Mouse (Mus musculus) retina, embryonic 14.5 days (tissue): ENCODE data around the gene Pced1b.
A peak's percentile ranks its signal among the peaks of the same experiment; 100 is the strongest.

Experiments used
- DNase-seq: peaks from one replicate; pipeline ENCODE4 v3.0.0-alpha.2; 2015; ENCODE audit warnings: low spot score

Pced1b gene

DNA sequence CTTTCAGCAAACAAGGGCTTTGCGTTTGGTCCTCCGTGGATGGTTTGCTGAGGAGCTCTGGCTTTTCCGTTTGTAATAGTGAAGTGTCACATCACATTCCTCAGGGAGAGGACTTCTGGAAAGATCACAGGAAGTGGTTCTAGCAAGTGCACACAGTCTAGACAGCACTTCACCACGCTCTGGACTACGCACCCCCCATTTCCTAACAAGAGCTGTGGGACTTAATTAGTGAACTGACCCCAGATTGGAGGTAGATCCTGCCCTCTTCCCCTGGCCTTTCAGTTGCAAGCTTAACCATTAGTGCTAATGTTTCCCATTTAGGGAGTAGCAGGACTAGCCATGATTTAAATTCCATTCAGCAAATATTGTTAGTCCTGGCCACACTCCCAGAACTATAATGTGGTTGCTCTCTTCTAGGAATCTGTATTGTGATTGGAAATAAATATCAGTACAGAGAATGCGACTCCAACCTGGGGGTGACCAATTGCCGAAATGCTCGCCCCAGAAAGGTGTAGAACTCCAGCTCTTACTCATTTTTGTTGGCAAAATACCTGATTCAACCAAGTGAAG lies 10.4 kb downstream of the Pced1b start:
- no peak for DNase-seq

DNA sequence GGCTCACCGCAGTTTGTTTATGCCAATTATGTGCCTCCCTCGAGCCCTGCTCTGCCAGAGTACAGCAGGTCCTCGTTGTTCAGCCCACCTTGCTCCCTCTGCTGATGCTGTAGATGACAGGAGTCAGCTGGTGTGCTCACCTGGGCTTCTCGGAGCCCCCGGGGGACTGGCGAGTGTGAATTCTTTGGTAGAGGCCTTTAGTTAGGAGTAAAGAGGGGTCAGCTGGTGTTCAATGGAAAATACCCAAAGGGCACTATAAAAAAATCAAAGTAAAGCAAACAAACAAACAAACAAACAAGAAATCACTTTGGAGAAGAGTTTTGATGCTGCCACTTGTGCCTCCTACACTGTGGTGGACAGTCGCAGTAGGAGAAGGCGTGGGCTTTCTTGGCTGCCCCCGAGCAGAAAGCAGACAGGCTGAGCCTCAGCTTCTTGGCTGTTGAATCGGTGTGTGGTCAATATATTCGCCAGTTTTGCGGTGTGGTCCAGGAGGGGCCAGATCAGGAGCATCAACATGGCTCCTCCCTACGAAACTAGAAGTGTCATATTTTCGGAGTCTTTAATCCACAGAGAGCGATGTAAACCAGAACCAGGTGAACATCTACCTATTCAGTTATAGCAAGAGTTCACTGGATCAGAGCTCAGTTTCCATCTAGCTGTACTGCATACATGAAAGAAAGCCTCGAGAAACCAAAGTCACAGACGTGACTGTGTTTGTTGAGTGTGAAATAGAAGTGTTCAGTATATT lies 11.8 kb downstream of the Pced1b start:
- no peak for DNase-seq

DNA sequence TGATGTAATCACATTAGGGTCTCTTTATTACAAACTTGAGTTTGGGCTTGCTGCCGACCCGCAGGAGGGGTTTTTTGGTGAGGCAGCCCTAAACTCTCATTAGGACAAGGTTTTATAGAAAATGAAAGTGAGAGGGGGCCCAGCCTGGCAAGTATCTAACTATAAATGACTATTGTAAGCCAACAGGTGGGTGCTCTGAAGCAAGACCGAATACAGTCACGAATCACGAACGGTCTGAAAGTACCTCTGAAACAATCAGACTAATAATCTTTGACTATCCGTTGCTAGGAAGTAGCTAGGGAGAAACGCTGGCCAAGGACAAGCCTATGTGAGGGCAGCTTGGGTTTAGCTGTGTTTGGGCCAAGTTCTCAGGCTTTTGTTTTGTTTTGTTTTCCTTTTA lies 12.4 kb downstream of the Pced1b start:
- DNase-seq = no peak

DNA sequence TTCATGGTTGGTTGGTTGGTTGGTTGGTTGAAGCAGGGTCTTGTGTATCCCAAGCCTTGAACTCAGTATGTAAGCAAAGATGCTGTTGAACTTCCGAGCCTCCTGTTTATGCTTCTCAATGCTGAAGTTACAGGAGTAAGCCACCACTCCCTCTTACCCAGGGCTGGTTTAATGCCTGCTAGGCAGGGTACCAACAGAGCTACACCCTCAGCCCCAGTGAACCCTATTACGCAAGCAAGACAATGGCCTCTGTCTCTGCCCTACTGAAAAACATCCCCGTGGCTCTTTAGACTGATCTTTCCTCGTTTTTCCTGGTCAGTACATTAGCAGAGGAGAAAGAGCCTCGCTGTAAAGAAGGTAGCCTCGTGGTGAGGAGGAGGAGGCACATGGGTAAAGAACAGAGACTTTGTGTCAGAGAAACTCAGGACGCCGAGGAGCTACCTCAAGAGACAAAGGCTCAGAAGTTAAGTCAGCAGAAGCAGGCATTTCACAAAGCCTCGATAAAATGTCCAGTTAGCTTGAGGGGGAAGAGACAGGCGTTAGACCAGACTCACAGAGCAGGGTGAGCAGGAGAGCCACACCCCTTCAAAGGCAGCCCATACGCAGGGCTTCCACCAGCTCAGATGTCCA lies 13.2 kb downstream of the Pced1b start:
- DNase-seq = no peak

DNA sequence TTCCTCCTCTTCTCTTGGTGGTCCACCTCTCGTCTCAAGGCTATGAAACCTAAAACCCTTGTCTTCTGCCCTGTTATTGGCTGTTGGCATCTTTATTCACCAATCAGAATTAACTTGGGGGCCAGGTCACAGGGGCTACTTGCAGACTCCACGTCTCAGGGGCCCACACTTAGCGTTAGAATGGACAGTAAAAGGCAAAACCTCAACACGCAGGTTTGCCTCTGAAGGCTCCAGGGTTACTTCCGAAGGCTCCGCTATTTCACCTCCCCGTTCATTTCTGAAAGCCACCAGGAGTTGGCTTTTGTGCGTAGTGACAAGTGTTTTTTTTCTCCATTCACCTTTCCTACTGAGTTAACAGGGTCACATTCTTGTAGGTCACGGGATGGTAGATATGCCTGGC lies 15.3 kb downstream of the Pced1b start:
- DNase-seq = no peak

DNA sequence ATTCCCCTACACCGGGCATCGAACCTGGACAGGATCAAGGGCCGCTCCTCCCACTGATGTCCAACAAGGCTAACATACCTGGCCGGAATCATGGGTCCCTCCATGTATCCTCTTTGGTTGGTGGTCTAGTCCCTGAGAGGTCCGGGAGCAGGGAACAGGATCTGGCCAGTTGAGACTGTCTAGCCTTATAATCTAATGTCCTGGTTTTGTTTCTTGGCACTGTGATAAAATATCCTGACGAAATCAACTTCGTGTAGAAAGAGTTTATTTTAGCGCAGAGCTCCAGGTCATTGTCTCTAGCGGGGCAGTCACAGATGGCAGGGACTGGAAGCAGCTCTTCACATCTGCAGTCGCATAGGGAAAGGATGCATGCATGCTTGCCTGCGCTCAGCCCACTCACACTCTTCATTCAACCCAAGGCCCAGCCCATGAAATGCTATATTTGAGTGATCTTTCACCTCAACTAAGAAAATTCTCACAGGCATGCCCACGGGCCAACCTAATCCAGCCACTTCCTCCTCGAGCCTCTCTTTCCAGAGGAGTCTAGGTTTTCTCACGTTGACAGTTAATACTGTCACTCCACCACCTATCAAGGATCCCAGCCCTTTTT lies 19.4 kb downstream of the Pced1b start:
- DNase-seq = no peak

DNA sequence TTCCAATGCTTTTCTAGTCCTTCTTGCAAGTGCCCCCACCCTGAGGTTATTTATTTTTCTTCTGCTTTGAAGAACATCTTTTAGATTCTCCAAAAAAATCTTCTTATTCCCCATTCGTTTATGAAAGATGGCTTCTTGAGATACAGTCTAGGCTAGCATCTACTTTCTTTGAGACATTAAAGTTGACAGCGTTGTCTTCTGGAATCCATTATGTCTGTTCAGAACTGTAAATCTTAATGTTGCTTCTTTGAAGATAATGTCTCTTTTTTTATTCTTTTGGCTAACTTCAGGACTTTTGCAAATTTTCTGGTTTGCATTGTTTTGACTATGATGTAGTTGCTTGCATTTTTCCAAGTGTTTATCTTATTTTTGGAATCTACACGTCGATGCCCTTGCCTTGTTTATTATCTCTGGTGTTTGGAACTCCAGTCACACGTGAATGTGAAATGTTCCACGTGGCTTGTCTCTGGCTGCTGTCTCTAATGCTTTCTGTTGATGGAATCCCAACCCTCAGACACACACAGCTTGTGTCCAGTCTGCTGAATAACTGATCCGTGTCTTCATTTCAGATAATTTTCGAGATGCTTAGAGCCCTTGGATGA lies 20.3 kb downstream of the Pced1b start:
- DNase-seq = no peak

DNA sequence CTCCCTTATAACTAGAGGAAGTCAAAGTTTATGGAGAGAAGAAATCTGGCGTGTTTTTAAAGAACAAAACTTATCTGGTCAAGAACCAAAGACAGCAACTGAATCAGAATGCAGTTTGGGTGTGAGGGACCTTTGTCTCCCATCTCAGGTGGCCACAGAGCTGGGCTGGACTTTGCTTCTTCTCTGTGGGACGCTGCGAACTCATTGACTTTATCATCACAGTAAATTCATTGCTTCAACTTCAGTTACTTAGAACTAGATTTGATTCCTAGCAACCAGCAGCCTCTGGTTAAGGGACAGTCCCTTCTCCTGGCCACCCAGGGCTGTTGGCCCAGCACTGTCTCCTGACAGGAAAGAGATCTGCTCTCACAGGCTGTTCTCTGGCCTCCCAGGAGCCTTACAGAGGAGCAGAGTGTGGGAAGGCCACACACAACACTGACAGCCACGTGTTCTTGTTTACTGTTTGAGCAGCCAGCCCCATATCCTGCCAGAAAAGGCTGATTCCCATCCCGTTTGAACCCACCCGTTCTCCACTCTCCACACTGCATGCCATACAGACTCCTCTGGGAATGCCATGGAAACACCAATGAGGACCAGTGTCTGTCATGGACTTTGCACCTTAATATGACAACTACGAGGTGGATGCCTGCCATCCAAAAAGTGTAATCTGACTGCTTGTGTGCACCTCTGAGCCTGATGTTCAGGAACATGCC lies 25.2 kb downstream of the Pced1b start:
- DNase-seq = no peak

DNA sequence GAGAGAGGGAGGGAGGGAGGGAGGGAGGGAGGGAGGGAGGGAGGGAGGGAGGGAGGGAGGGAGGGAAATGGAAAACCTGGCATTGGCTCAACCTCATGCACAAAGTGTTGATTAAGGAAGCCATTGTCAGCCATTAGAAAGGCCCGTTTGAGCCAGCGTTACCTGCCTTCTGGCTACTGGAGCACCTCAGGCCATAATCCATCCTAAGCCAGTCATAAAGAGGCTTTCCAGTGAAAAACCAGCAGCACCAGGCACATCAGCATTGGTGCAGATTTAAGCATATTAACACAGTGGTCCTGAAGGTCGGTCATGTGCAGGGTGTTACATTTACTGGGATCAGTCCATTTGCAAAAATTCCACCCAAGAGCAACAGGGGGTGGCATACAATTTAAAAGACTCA lies 25.9 kb downstream of the Pced1b start:
- no peak for DNase-seq

DNA sequence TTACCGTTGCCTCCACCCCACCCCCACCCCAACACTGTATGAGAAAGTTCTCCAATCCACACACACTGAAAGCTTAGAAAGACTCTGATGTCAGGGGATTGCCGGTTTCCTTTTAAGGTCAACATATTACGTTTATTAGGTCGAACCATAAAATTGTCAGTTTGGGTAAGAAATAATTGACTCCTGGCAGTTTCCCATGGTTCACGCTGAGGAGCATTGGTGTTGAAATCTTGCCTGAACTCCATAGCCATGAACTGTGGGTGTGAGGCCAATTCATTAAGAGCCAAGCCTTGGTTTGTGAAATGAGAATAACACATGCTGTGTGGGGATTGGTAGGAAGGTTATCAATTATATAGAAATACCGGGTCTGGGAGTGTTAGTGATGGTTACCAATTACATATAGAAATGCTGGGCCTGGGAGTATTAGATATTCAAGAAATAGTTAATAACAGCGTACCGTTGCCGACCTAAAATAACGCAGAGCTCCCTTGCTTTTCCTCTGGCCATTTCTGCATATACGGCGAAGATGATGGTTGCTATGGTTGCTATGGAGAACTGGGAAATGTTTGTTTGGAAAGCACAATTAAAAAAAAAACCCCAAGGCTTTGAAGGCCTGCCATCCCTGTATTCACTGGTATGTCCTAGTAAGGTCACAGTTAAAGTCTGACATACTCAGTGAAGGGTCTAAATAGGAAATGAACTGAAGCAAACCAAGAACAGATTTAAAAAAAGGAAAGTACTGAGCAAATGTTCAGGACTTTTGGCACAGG lies 28.9 kb downstream of the Pced1b start:
- no peak for DNase-seq

DNA sequence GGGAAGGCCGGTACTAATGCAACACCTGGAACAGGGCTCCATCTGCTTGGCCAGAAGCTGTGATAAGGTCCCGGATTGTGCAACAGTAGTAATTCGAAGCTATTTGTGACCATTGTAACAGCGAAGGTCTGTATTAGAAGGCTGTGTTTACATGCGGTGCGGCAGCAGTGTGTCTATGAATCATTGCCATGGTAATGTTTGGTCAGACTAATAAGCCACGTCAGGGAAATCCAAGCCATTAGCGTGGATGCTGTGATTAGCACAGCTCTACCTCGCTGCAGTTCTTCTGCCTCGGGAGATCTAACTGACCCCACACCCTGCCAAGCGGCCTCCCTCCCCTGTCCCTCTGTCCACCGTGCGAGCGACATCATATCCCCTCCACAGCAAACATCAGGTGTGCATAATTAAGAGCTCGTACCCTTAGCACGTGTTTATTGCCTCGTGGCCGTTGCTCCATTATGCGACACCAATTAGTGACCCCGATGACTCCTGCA lies 29.8 kb downstream of the Pced1b start:
- DNase-seq = peak; percentile 48

DNA sequence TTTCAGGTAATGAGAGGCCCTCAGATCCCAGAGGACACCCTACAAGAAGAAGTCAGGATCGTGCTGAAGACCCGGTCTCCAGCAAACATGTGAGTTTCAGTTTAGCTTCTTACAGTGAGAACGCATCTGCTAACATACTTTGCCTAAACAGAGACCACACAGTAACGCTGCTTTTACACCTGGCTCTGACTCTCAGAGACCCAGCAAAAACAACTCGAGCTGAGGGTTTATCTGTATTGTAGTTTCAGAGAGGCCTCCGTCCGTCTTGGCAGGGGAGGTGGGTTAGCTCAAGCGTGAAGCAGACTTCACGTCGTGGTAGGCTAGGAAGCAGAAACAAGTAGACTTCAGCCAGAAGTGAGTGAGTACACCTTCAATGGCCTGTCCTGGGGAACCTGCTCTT lies 30.4 kb downstream of the Pced1b start:
- DNase-seq = no peak

DNA sequence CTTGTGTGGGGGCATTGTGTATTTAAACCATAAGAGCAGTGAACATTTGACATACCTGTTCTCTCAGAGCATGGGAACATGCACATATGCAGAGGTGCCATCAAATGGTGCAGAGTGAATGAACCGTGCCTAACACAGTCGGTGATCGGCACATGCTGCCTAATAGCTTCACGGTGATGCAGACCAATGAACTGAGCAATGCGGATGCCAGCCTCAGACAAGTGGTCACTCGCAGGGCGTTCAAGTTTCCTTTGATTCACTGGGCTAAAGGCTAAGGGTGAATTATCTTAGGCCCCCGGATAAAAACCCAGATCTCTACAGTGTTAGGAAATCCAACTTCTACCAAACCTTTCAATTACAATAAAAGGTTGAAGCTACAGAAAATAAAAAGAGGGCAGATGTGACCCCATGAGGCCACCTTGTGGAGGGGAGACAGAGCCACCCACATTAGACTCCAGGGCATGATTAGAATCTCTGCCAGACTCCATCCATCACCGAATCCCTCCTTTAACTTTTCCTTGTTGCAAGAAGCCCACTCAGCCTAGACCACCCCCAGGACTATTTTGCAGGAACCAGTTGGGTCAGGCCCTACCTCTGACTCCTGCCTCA lies 31.5 kb downstream of the Pced1b start:
- peak; percentile 19 for DNase-seq

DNA sequence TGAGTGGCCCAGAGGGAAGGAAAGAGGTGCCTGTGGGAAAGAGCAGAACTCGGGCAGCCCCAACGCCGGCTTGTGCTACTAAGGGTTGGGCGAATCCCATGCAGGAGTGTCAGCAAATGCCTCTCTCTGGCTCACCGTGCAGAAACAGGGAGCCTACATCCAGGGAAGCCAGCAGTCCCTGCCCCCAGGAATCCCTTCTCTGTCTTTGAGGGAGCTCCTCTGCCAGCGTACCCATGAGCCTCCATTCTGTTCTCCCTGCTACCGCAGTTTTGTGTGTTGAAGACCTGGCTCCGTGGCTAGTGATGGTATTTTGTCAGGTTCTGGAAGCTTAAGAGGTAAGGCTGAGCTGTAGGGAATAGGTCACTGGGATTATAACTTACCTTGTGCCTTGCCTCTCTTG lies 33.2 kb downstream of the Pced1b start:
- no peak for DNase-seq

DNA sequence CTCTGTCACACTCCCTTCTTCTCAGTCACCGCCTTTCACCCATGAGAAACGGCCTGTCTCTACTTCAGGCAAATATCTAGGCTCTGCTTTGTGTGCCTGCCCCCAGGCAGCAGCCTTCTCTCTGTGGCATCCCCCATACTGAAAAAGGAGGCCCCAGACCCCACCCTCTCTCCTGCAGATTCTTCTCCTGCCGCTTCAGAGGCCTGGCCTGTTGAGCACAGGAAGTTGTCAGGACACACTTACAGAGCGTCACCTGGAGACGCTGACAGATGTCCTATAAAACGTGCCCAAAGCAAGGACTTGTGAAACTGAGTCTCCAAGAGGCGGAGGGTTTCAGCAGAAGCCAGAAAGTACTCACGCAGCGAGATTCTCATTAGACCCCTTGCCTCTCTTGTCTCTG lies 33.9 kb downstream of the Pced1b start:
- no peak for DNase-seq

DNA sequence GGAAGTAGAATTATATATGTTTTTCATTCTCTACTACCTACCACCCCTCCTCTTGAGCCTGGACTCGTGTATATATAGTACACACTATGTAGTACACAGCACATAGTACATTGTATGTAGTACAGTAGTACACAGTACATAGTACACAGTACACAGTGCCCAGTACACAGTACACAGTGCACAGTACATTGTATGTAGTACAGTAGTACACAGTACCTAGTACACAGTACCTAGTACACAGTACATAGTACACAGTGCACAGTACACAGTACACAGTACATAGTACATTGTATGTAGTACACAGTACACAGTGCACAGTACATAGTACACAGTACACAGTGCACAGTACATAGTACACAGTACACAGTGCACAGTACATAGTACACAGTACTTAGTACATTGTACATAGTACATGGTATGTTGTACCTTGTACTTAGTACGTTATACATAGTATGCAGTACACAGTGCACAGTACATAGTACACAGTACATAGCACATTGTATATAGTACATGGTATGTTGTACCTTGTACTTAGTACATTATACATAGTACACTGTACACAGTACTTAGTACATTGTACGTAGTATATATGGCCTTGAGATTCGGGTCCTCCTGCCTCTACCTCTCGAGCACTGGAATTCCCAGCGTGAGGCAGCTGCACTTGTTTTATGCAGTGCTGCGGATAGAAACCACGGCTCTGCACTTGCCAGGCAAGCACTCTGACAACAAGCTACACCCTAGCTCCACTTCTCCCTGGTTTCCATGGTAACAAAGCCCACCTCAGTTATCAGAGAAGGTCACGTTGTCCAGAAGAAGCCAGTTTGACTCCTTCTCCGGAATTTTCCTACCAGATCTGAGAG lies 35.0 kb downstream of the Pced1b start:
- DNase-seq = peak; percentile 11

DNA sequence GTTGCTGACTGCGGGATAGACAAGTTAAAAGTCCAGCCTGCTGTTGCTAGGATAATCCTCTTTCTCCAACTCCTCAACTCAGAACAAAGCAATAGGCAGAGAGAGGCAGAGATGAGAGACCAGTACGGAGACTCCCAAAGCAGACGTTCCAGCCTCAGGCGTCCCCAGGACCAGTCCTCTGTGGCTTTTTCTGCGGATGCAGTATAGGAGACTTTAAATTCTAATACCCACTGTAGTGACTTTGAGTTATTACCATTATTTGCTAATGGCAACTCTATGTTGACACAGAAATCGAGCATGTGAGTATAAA lies 35.6 kb downstream of the Pced1b start:
- no peak for DNase-seq

DNA sequence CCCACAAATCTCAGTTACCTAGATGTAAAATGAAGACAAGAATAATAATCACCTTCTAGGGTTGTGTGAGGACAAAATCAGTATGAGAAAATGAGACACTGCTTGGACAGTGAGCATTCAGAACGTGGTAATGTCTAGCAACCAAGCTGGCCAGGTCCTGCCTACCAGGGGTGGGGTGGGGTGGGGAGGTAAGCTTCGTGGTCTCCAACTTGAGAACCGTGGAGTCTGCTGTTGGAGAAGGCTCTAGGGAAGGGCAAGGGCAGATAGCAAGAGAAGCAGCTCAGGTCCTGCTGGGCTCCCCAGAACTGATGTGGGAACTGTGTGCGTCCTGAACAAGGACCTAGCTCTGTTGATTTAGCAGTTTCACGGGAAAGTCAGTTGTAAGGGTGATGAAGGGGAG lies 37.3 kb downstream of the Pced1b start:
- DNase-seq = no peak

DNA sequence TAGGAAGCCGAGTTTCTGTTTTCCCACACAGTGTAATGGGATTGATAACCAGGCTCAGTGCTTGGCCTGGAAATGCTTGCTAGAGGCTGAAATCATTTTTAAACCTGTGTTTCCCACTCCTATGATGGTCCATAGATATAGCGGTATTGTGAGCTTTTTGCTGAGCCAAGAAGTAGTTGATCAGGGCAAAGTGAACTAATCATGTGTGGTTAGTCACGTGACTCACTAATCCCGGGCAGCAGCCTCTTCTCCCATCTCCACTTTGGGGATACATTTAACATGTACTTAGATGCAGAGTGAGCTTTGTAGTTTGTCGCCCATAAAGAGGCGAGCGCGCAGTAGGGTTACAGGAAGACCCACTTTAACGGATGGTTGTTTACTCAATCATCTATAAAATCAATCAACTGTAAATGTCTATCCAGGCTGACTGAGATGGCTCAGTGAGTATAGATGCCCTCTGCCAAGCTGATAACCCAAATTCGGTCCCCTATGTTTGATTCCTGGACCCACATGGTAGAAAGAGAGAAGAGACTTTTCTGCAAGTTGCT lies 38.8 kb downstream of the Pced1b start:
- DNase-seq = no peak

DNA sequence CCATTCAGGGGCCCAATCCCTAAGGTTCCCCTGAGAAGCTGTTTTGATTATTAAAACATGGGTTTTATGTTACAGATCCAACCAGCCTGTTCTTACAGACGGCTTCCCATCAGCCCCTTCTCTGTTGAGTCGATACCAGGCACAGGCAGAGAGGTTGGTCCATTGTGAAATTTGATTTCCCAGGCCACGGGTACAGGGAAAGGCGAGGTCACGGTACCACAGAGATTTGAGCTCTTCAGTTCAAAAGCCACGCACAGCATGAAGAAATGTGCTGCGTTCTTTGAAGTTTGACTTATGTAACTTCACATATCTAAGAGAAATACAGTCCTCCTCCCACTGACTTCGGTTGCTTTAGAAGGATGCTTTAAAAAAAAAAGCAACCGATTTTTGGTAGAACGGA lies 39.8 kb downstream of the Pced1b start:
- DNase-seq = no peak
